Mouse (Mus musculus) liver, postnatal 0 days (tissue): ENCODE data around the gene Eya4.

ENCODE experiments used
- CTCF ChIP-seq: sonication (generic); IDR thresholded peaks from 2 replicates; pipeline ENCODE4 v1.5.1; 2016; ENCODE audit warnings: antibody characterized with exemption, low read depth
- EP300 ChIP-seq: IDR thresholded peaks from 2 replicates; pipeline ENCODE4 v1.6.1; 2016; ENCODE audit warnings: antibody characterized with exemption, low read depth, mild to moderate bottlenecking

GRCm38 (mm10) chr10:23089271-23089670 lies 261.3 kb downstream of the Eya4 start:
- TF ChIP-seq EP300 (no peak), CTCF (no peak)
